Comparison of ENCODE assay signal across 15 mouse cellular contexts in genomic region chr4:142285471-142285870, GRCm38 (mm10).
"Had no signal": no experiment of that assay in that cellular context is flagged by ENCODE, and none has a peak within 500 bp of the region (broad histone marks: within the 10 kb centered on the region; RNA-seq: fewer than 3 reads in every experiment).

No protein-coding gene starts in this region.

- H3K4me2 ChIP-seq: lung, embryonic 14.5 days; midbrain, embryonic 11.5 days; midbrain, embryonic 13.5 days; midbrain, embryonic 15.5 days; neural tube, embryonic 12.5 days; stomach, embryonic 15.5 days had no signal

- DNase-seq: lung, adult 18-20 months; lung, embryonic 14.5 days; lung, postnatal 10 days; lung, postnatal 4 days; right cerebral cortex, postnatal 14 days; thymus, adult 2 months; thymus, postnatal 14 days; thymus, postnatal 36 days had no signal

- H3K27me3 ChIP-seq: megakaryocyte, embryonic 14.5 days; midbrain, embryonic 13.5 days; midbrain, embryonic 15.5 days; neural tube, embryonic 12.5 days; stomach, embryonic 15.5 days had no signal

- H3K9ac ChIP-seq: liver, embryonic 14.5 days; lung, embryonic 14.5 days; midbrain, embryonic 13.5 days; midbrain, embryonic 15.5 days; neural tube, embryonic 12.5 days; stomach, embryonic 15.5 days had no signal

- ATAC-seq: midbrain, embryonic 13.5 days; midbrain, embryonic 15.5 days had no signal

- H3K4me1 ChIP-seq: megakaryocyte, embryonic 14.5 days; midbrain, embryonic 15.5 days; neural tube, embryonic 12.5 days; stomach, embryonic 15.5 days had no signal

- H3K27ac ChIP-seq: liver, embryonic 14.5 days; midbrain, embryonic 13.5 days; midbrain, embryonic 15.5 days; neural tube, embryonic 12.5 days; stomach, embryonic 15.5 days had no signal

- H3K9me3 ChIP-seq: midbrain, embryonic 13.5 days; midbrain, embryonic 15.5 days; stomach, embryonic 15.5 days had no signal

- H3K36me3 ChIP-seq: midbrain, embryonic 13.5 days; midbrain, embryonic 15.5 days; neural tube, embryonic 12.5 days; stomach, embryonic 15.5 days had no signal

- H3K4me3 ChIP-seq: megakaryocyte, embryonic 14.5 days; midbrain, embryonic 13.5 days; midbrain, embryonic 15.5 days; neural tube, embryonic 12.5 days; stomach, embryonic 15.5 days had no signal
